Mouse (Mus musculus): Measurements from ENCODE around the gene Ccdc13.

DNA sequence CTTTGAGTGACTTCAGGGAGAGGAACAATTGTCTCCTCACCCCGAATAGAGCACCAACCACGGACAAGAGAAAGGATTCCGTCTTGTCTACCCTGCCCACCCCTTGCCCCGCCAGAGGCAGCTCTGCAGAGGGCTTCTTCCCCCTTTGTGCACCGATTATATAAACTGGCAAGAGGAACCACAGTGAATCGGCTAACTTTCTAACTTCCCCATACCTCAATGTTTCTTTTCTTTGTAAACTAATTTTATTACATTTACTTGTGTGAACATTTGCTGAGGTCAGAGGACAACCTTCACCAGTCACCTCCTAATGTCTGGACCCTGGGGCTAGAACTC, 18.9 kb upstream of the Ccdc13 start, which contains the start of gene Higd1a:
- no peak for TF ChIP-seq POLR2A (IDR thresholded peaks at IDR 0.05; ENCODE audit: insufficient read length, low read depth)
- TF ChIP-seq E2F4 (IDR thresholded peaks at IDR 0.05; ENCODE audit: insufficient read depth), result no peak
- TF ChIP-seq POLR2AphosphoS2 (IDR thresholded peaks at IDR 0.05; ENCODE audit: insufficient read length, low read depth), result no peak
- no peak for TF ChIP-seq MAX (IDR thresholded peaks at IDR 0.05; ENCODE audit: low read depth)
- no peak for TF ChIP-seq CEBPB (IDR thresholded peaks at IDR 0.05; ENCODE audit: insufficient read depth, poor library complexity, severe bottlenecking)
- TF ChIP-seq REST (IDR thresholded peaks at IDR 0.05; ENCODE audit: insufficient read depth, insufficient read length), result no peak
- TF ChIP-seq TCF12 (IDR thresholded peaks at IDR 0.05; ENCODE audit: insufficient read depth, poor library complexity, severe bottlenecking), result no peak
- no peak for TF ChIP-seq MYOD1 (IDR thresholded peaks at IDR 0.05; ENCODE audit: control insufficient read depth in 1 of 3, insufficient read length in 2 of 3, low read depth in 2 of 3)
- no peak for TF ChIP-seq USF1 (IDR thresholded peaks at IDR 0.05; ENCODE audit: low read depth)
- no peak for TF ChIP-seq SRF (IDR thresholded peaks at IDR 0.05; ENCODE audit: control insufficient read depth, insufficient read length, low read depth)
- no peak for TF ChIP-seq MYOG (IDR thresholded peaks at IDR 0.05; ENCODE audit: control insufficient read depth in 1 of 3, insufficient read depth in 1 of 3, insufficient read length in 2 of 3, low read depth in 2 of 3)

All from myocyte (in vitro differentiated cells).